Mouse (Mus musculus) urinary bladder, postnatal 4 days (tissue): ENCODE results near the gene Ddx23.

Experiments
- DNase-seq, 2 experiments: peaks; one replicate each; pipeline ENCODE4 v3.0.0; 2021 to 2022; ENCODE audit warnings: low spot score in 2 of 2

Gene Ddx23

DNA sequence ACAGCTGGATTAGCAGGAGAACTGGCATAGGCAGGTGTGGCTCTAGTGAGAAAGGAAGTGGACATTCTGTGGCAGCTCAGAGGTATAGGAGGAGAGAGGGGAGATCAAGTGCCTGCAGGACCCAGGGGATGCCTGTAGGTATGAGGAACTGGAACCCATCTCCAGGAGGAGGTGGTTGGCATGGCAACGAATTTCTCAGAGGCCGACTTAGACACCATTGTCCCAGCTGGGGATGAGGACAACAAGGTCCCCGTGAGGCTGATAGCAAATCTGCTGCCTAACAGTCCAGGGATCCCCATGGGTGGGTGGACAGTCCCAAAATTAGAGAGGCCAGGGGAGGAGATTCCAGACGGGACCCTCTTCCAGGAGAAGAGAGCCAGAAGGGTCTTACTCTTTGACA lies 29.8 kb downstream of the Ddx23 start:
- DNase-seq = no peak

DNA sequence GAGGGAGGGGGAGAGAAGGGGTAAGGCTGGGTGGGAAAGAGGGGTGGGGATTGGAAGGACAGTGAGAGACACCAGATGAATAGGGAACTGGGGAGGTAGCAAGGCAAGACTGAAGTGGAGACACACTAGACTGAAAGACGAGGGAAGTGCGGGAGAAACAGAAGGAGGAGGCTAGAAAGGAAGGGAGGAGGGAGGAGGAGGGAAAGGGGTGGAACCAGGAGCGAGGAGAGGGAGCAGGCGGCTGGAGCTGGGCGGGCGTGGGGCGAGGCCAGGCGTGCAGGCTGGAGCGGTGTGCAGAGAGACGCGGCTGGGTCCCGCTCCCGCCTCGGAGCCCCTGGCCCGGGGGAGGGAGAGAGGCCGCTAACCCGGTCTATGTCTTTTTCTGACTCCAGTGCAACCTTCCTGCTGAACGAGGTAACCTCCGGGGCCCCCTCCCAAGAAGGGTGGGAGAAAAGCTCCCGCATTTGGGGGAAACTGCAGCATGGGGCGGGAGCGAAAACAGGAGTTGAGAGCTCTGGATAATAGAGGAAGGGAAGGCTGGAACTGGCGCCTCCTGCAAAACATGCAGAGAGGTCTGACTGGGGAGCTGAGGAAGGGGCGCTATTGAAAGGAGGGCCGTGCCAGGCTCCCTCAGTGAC lies 30.5 kb downstream of the Ddx23 start:
- peak; percentile 72 to 78 for DNase-seq

DNA sequence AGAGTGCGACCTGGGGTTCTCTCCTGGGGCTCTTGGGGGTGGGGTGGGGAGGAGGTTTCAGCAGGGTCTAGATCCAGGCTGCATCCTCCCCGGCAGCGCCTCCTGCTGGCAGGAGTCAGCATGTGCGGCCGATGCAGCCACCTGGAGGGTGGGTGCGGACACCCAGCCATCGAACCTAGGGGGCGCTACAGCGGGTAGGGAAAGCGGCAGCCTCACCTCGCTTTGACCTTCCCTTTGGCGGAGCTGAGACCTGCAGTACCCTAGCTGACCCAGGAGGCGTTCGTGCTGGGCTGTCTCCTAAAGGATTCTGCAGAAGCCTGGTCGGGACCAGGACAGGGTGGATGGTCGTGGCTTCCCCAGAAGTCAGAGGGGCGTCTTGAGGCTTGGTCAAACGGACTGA lies 31.2 kb downstream of the Ddx23 start:
- peak; percentile 72 to 88 for DNase-seq

DNA sequence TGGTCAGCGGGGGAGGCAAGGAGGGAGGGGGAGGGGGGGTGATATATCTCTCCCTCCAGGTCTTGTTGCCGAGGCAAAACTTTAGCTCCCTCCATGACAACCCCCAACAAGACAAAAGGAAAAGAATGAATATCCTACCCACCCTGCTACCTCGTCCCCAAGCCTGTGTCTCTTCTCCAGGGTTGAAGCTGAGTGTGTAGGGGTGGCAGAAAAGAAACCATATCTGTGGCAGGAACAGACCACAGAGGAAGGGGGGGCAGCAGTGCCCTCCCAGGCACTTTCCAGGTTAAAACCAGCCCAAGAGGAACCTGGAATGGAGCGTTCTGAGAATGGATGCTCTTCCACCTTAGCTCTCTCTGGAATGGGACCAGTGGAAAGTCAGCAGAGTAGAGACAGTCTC lies 32.2 kb downstream of the Ddx23 start, which contains the start of gene Cacnb3:
Cacnb3 (plus strand) TSS at position 301 of the 400 bp plus-strand sequence.
- DNase-seq = no peak

DNA sequence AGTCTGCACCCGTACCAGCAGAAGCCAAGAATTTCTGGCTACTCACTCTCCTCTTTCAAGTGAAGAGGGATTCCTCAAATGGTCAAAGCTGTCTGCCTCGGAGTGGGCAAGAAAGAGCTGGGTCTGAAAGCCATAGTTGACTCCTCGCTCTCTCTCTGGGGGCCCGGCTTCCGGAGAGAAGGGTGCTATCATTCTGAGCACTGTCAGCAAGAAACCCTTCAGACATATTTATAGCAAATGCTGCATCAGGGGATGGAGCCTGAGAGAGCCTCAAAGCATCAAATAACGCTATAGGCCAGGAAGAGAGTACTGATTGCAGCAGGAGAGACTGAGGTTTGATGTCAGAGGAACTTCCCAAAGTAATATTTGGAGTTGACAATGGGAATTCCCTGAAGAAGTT lies 33.2 kb downstream of the Ddx23 start:
- no peak for DNase-seq

DNA sequence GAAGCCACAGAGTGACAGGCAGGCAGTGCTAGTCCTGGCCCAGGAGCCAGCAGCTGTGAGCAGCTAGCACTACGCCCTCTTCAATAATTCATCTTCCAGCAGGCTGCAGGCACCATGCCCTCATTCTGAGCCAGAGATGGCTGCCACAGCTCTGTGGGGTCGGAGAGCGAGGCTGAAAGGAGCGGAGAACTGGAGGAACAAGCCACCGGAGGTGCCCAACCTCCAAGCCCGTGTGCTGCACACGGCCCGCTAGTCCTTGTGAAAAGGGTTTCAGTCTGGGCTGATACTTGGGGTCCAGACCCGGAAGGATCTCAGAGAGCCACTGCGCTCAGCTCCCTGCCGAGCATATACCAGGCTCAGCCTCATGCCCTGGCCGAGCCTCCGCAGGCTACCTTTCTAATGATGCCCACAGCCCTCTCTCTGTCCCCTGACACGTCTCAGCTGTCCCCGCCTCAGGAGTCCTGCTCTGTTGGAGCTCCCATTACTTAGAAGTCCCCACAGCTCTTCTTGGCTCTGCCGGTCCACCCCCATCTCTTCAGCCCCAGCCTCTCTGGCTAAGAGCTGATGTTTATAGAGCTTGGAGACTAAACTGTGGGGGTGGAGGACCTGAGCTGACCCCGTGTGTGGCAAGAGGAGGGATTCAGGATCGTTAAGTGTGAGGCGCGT lies 34.0 kb downstream of the Ddx23 start:
- no peak for DNase-seq

DNA sequence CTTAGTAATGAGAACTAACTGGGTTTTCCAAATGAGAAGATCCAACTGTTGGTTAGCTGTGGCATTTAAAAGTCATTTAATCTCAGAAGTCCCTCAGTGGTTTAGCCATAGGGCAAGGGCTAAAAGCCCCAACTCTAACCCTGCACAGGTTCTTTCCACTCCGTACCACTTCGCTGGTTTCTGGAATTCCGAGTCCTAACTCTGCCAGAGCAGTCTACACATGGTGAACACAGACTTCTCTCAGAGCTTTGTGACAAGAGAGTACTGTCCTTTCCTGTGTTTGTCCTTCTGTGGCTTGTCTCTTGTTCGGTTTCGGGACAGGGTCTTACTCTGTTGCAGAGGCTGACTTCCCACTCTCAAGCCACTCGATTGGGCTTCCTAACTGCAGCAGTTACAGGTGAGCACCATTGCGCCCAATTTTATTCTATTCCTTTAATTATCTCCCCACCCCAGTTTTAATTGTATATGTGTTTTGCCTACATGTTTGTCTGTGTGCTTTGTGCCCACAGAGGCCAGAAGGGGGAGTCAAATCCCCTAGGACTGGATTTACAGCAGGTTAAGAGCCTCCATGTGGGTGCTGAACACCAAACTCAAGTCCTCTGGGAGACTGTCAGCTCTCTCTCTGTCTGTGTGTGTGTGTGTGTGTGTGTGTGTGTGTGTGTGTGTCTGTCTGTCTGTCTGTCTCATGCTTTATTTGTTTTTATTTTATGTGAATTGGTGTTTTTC lies 36.0 kb downstream of the Ddx23 start:
- no peak for DNase-seq

DNA sequence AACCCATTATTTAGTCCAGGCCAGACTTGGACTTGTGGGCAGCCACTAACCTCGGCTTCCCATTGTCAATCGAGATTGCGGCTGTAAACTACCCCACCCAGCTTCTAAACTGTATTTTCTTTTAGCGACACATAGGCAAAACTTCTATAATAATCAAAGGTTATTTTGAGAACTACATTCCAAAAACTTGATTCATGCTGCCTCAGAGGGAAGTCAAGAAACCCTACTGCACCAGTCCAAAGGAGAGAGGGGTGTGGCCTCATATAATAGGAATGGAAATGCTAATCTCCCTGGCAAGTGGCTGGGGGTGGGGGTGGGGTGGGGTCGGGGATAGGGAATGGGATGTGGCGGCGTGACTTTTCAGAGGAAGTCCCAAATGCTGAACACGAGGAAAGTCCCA lies 36.6 kb downstream of the Ddx23 start:
- DNase-seq = no peak

DNA sequence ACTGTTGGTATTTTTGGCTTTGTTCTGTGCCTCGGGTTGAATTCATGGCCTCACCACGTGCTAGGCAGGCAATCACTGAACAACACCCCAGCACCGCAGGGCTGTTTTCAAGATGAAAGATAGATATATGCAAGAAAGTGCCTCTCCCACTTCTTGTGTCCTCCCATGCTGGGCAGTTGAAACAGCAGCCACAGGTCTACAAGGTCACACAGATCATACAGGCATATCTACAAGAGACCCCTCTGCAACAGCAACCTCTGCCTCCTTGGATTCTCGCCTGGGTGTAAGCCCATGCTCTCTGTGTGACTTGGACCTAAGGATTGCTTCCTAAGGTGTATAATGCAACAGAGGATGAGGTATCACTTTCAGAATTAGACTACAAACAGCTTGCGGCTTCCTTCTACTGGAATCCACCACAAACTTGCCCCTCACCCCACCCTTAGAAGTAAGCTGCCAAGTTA lies 39.3 kb downstream of the Ddx23 start:
- no peak for DNase-seq

DNA sequence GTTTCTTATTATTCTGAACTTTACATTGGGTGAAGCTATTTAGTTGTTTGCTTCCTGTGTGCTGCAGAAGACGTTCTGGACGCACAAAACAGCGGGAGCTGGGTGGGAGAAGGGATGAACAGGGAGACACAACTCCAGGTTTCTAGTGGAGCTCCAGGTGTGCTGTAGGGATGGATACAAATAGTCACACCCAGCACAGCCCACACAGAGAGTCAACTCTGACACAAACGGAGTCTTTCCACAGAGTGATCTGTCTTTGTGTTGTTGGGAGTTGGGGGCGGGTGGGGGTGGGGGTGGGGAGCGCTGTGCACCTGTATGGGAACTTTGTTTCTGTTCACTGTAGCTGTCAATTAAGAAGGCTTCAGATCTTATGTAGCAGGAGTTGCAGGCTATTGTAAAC lies 40.0 kb downstream of the Ddx23 start:
- DNase-seq = no peak

DNA sequence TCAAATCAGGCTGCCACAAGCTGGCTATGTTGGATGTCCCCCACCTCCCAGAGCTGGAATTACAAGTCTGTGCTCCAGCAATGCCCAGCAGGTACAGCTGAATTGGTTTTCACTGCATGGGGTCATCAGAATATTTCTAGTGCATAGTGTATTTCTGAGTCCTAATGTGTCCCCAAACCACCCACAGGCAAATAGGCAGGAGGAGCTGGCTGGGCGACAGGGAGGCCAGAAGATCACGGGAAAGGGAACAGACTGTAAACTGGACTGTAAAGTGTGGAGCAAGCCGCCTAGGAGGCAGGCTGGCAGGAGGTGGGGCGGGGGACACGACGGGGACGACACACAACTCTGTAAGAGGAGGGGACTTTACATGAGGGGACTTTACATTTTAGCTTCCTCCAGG lies 40.5 kb downstream of the Ddx23 start:
- DNase-seq = no peak

DNA sequence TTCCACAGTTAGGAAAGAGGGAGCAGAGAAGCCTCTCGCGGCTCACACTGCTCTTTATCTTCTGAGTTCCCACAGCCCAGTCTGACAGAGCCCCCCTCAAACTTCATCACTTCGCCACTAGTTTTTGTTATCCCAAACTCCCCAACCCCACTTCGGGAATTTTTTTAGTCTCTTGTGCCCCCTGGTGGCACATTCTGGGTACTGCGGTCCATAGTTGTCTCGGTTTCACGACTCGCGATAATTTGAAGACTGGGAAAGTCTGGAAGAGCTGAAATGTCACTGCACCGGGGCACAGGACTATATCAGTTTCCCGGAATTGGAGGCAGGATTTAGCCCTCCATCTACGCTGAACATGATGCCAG lies 45.5 kb downstream of the Ddx23 start:
- peak; percentile 69 to 78 for DNase-seq

DNA sequence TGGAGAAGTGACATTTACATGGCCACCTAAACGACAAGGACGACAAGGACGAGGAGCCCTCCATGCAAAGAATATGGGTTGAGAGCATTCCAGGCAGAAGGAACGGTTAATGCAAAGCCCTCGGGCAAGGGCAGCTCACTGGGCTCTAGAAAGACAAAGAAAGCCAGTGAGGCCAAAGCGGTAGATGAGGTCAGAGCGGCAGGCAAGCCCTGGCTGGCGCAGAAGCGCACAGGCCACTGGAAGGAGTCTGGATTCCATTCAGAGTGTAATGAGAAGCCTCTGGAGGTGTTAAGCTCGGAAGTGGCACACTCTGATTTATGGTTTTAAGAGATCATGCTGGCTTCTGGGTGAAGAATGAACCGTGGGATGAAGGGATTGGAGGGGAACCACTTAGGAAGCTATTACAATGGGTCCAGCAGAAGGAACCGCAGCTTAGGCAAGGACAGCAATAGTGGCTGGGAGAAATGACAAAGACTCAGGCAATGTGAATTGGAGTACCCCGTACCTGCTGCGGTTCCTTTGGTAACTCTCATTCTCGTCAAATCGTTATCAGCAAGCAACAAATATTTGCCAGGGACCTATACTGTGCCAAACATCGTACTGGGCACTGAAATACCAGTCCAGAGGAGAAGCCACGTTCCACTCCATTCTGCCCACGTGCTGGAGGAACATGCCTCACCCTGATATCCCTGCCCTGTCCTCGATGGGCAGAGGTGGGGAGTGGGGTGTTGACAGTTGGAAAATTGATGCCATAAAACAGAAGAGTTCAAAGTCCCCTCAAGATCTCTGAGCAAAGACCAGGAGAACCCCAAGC lies 46.1 kb downstream of the Ddx23 start:
- DNase-seq = no peak

DNA sequence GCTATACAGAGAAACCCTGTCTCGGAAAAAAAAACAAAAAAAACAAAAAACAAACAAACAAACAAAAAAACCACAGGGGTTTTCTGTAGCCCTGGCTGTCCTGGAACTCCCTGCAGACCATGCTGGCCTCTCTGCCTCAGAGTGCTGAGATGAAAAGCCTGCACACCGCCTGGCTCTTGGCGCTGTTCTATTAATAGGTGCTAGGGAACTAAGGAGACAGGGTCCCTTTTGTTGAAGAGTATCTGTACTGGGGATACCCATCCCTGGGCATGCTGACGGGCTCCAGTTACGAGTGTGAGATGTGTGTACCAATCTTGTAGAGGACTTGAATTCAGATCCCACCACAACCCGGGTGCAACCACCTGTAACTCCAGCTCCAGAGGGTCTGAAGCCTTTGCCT lies 46.9 kb downstream of the Ddx23 start:
- DNase-seq = no peak

DNA sequence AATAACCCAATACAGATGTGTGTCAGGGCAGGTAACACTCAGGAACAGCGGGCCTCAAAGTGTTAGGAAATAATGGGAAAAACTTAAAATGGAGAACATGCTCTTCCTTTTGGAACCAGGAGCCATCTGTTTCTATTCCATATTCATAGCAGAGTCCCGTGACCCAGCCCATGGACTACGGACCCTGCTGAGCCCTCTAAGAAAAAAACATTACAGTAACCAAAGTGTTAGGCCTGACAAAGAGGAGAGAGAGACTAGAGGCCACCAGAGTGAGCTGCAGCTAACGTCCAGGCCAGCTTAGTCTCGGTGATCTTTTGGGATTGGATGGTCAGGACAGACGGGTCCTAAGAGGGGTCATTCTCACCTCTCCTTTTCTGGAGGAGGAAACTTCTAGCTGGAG lies 47.7 kb downstream of the Ddx23 start:
- DNase-seq = no peak

DNA sequence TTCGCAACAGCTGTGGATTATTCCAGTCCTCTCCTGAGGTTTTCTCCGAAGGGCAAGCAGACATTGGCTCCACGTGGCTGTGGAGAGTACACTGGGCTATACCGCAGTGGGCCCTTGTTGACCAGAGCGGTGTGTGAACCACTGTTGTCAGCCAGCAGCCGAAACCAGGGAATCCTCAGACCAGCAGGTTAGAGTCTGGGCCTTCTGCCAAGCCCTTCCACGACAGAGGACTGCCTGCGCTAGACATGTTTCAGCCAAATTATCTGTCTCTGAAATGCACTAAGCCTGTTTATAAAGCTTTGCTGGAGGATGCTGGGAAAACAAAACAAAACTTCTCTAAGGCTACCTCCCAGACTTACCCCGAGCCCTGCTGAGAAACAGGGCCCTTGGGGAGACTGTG lies 48.1 kb downstream of the Ddx23 start:
- DNase-seq = no peak

DNA sequence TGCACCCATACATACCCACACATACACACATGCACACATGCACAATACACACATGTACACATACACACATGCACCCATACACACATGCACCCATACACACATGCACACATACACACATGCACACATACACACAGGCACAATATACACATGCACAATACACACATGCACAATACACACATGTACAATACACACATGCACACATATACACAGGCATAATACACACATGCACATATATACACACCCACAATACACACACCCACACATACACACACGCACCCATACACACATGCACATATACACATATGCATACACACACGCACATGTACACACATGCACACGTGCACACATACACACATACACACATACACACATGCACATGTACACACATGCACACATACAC lies 50.5 kb downstream of the Ddx23 start:
- no peak for DNase-seq

DNA sequence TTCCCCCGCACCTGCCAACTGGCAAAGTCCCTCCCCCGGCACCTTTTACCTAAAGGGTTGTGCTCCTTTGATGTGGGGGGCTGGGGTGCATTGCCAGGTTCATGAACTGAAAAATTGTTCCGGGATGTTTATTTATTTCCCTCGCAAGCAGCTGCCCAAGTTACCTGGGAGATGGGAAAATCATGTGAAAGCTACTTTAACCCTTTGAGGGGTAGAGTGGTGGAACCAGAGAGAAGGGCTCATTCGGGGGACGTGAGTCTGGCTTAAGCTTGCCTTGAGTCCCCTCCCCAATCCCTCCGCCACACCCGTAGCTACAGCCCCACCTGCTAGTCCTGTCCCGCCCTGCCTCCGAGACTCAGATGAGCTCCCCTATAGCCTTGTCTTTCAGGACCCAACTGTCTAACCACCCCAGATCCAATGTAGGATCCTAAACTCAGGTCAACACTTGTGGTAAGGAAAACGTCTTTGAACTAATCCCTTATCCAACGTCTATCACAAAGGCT lies 52.5 kb downstream of the Ddx23 start:
- no peak for DNase-seq

DNA sequence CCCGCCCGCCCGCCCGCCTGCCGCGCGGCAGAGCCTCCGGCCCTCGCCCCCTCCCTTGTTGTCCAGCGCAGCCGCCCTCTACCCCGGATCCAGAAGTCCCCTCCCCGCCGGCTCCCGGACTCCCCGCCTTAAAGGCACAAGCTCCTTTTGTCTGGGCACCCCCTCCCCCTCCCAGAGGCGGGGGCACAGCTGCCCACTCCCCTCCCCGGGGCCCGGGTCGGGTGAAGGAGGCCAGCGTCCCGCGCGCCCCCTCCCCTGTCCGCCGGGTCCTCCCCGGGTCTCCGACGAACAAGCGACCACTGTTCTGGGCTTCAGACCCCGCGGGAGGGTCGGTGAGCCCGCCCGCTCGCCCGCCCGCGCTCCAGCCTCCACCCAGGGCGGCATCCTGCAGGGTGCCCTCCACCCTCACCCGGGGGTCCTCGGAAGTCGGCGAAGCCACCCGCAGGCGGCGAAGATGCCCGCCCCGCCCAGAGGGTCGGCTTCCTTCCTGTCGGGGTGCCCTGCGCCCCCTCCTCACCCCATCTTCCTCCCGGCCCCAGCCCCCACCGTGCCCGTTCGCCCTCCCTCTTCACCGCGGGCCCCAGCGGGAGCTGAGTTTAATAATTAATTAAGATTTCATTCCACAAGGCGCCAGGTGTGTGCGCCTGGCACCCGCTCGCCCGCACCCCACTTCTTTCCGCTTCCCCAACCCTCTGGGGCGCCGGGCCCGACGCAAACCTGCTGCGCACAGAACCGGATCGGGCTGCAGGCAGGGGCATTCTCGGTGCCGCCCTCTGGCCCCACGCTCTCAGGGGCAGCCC lies 53.2 kb downstream of the Ddx23 start, which contains the start of gene Adcy6:
Adcy6 (minus strand) TSS at position 746 of the 800 bp plus-strand sequence.
- peak; percentile 76 to 82 for DNase-seq

DNA sequence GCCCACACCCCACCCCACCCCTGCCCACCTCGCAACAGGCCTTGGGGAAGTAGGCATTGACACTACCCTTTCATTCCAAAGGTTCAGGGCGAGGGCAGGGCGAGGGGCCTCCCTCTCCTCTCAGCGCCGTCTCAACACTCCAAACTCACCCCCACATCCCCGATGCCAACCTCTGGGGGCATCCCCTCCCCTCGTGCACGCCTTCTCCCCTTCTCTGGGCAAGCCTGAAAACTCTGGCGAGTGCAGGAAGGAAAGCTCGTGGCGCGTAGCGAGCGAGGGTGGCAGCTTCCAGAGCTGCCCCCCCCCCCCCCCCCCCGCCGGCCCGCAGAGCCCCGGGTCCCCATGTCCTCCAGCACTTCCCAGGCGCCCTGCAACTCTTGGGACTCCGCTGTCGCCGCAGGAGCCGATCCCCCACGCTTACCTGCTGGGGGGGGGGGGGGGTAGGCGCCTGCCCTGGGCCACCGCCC lies 53.9 kb downstream of the Ddx23 start:
- no peak for DNase-seq
